Mouse (Mus musculus): ENCODE measurements around the gene Dennd1c. TPM values are rescaled to one million over a fixed set of nuclear protein-coding genes. Genes with fewer than 3 reads are reported as not detected.

Dennd1c gene
- total RNA-seq, 2 experiments from 2014 or later: 0.22 to 0.56 TPM

- Histone ChIP-seq H3K27ac (no peak overlapping the region), H3K4me3 (no peak overlapping the region)
- TF ChIP-seq CTCF (IDR thresholded peaks at IDR 0.05): no peak
- intact Hi-C loops (cut with DNase I): loop anchor here (2.0 kb wide), 1 partner anchor 15 kb away; no protein-coding TSS in a partner anchor
- DNase-seq: no peak
These were observed 50.8 kb downstream of the Dennd1c start for GRCm38 (mm10) chr17:57027471-57027870.

GRCm38 (mm10) chr17:57020960-57021359, 57.4 kb downstream of the Dennd1c start:
- TF ChIP-seq CTCF (IDR thresholded peaks at IDR 0.05): no peak
- DNase-seq: no peak
- Histone ChIP-seq H3K4me3 (no peak overlapping the region), H3K27ac (no peak overlapping the region)
- intact Hi-C loops (cut with DNase I): no loop called here

- Histone ChIP-seq H3K4me3 (no peak overlapping the region), H3K27ac (no peak overlapping the region)
- DNase-seq: no peak
- intact Hi-C loops (cut with DNase I): no loop called here
- TF ChIP-seq CTCF (IDR thresholded peaks at IDR 0.05): no peak
These were observed 58.6 kb downstream of the Dennd1c start for GRCm38 (mm10) chr17:57019693-57020092.

Other genes starting within 250 kb of the Dennd1c start
- gene Rfx2, start 247.5 kb downstream of the Dennd1c start, total RNA-seq (2021): 1 to 10 TPM; 2.0 to 2.8 TPM
- gene Acsbg2, start 204.1 kb downstream of the Dennd1c start, total RNA-seq (2021): not detected
- not detected for gene 1700061G19Rik, start 203.0 kb downstream of the Dennd1c start, total RNA-seq (2021)
- gene Mllt1, start 143.1 kb downstream of the Dennd1c start, total RNA-seq (2021): 10 to 100 TPM; 20.3 to 21.2 TPM
- gene Acer1, start 96.4 kb downstream of the Dennd1c start, total RNA-seq (2021): not detected
- 10 to 100 TPM; 33.8 to 40.7 TPM for gene Clpp, start 88.2 kb downstream of the Dennd1c start, total RNA-seq (2021)
- 10 to 100 TPM; 21.8 to 30.4 TPM for gene Alkbh7, start 81.2 kb downstream of the Dennd1c start, total RNA-seq (2021)
- not detected for gene Pspn, start 78.5 kb downstream of the Dennd1c start, total RNA-seq (2021)
- gene Gtf2f1, start 67.2 kb downstream of the Dennd1c start, total RNA-seq (2021): 10 to 100 TPM; 15.4 to 17.9 TPM
- not detected for gene Gm17949, start 67.0 kb downstream of the Dennd1c start, total RNA-seq (2021)
- gene Khsrp, start 47.0 kb downstream of the Dennd1c start, total RNA-seq (2021): 10 to 100 TPM; 26.6 to 30.5 TPM
- gene Slc25a41, start 36.9 kb downstream of the Dennd1c start, total RNA-seq (2021): not detected
- gene Crb3, start 19.4 kb downstream of the Dennd1c start, total RNA-seq (2021): not detected
- gene Slc25a23, start 18.7 kb downstream of the Dennd1c start, total RNA-seq (2021): 10 to 100 TPM; 34.4 to 52.2 TPM
- 1 to 10 TPM in 1 of 2 experiments, under 1 TPM in 1; 0.64 to 1.7 TPM for gene Tubb4a, start 9.3 kb upstream of the Dennd1c start, total RNA-seq (2021)
- under 1 TPM; 0.47 to 0.61 TPM for gene Tnfsf9, start 26.8 kb upstream of the Dennd1c start, total RNA-seq (2021)
- gene Cd70, start 71.3 kb upstream of the Dennd1c start, total RNA-seq (2021): not detected
- gene Tnfsf14, start 115.7 kb upstream of the Dennd1c start, total RNA-seq (2021): not detected
- gene C3, start 149.6 kb upstream of the Dennd1c start, total RNA-seq (2021): 10 to 100 TPM; 10.3 to 24.5 TPM
- 10 to 100 TPM; 24.0 to 24.4 TPM for gene Gpr108, start 169.9 kb upstream of the Dennd1c start, total RNA-seq (2021)
- 100 to 1,000 TPM; 170 to 176 TPM for gene Trip10, start 170.9 kb upstream of the Dennd1c start, total RNA-seq (2021)
- gene Vav1, start 200.6 kb upstream of the Dennd1c start, total RNA-seq (2021): under 1 TPM; 0.46 to 0.56 TPM